Mouse (Mus musculus) layer of hippocampus, adult 18-20 months (tissue): ENCODE data around the gene Rps6kl1. TPM values are rescaled to one million over a fixed set of nuclear protein-coding genes. Genes with fewer than 3 reads are reported as not detected.
"Not testable (repeated sequence)": the region's sequence is repeated elsewhere in the genome, so short reads cannot be mapped to it uniquely, and the experiment has no call there.

ENCODE experiments used
- DNase-seq, 2 experiments: peaks; one replicate each; pipeline ENCODE4 v3.0.0; 2022; ENCODE audit warnings: low spot score in 2 of 2
- total RNA-seq, 2 experiments: library from RNA; stranded (reverse); gene quantifications; 2 replicates each; pipeline ENCODE4 v1.2.3; 2021

Rps6kl1 gene
- total RNA-seq, 2 experiments from 2014 or later: 36.9 to 38.9 TPM

DNA sequence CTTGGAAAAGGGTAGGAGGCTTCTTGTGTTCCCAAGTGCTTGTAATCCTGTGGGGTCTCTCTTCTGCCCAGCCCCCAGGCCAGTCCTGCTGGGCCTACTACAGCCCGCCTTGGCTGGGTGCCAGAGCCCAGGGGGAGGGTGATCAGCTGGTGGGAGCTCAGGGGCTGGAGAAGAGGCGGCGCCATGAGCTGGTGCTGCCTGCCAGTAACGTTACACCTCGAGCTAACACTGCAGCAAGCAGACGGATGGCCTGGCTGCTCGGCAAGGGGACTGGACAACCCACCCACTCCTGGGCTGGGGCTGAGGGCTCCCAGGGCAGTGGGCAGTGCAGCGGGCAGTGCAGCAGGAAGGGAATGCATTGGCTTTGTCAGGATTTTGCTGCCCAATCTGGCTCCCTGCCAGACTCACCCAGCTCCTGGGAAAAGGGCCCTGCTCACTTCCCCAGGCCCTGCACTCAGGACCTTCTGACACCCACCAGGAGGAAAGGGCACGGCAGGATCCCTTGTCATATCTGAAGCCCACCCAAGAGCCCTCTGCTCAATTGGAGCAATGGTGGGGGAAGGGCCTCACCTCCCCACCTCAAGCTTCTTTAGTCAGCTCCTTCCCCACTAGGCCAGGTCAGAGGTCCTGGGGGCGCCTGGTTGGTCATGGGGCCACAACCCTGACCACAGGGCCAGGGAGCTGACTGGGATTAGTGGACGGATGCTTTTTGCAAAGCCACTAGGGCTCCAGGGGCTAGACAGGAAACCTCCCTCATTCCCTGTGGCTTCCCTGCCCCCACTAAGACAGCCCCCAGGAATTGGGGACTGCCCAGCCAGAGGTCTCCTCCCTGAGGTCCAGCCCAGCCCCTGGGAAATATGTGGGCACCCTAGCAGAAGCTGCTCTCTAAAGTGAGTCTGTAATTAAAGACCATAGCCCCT lies 25.1 kb upstream of the Rps6kl1 start:
- no peak for DNase-seq

DNA sequence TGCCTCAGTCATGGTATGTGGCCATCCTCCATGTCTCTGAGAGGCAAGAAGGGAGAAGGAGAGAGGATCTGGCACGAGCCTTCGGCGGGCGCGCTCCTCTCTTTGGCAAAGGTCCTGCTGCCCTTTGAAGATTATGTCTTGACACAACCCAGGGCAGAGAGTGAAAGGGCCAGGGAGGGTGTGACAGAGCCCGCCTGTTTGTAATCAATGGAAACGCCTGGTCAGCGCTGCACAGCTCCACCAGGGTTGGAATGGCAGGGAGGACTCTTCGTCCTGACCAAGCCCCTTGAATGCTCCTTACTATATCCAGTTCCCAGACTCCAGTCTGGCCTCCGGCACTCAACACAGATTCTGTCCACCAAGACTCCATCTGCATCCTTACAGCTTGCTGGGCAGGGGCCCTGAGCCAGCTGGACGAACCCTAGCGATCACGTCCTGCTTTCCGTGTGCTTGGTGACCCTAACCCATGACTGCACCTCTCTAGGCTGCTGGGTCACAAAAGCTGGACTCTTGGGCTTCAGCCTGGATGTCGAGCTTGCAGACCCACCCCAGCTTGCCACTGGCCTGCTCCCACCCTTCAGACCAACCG lies 24.1 kb upstream of the Rps6kl1 start:
- no peak for DNase-seq

DNA sequence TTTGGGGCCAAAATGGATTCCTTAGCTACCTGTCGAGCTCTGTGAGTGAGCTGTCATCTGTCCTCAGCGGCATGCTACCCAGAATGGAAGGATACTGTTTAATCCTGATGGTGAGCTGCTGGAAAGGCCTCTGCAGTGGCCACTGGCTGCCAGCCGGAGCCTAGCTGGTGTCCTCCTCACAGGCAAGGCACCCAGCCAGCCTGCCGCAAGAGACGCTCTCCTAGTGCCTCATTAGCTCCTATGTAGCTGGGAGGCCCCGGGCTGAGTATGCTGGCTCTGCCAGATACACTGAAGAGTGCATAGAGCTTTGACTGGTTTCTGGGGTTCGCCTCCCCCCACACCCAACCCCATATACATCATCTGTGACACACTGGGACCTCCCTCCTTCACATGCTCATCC lies 23.0 kb upstream of the Rps6kl1 start:
- DNase-seq: no peak

DNA sequence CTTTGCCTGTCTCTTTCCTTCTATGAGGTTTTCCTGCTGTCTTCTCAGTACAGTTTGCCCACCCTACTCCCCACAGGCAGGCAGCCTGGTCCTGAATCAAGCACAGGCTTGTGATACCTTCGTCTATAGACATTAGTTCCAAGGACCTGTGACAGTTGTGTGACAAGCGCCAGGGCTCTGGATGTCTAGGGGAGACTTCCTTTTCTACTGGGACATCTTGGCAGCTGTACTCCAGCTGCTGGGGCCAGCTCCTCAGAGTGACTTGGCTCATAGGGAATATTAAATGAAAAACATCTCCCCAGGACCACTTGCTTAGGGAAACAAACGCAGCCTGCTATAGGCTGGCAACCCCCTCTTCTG lies 19.9 kb upstream of the Rps6kl1 start:
- DNase-seq: no peak

DNA sequence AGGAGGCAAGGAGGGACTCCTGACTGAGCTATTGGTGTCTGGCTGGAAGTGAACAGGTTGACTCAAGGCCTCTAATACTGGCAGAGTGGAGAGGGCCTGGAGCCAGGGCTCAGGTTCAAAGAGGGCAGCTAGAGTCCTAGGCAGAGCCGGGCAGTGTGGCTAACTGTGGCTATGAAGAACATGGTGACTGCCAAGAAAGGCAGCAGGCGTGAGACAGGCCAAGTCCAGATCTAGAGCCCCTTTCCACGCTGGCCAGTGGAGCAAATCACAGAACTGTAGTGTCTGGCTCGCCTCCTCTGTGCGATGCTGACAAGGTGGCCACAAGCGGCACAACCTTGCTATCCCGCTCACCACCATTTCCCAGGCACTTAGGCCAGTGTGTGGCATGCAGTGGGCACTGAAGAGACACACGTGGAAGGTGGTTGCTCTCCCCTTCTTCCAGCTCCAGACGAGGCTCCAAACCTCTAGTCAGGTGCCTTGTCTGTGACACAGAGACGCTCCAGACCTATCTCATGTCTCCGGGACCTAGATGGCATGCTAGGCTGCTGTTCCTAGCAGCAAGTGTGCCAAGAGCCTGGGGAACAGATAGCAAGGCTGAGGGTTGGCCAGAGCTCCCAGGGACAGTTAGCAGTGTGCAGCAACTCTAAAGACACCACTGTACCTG lies 19.4 kb upstream of the Rps6kl1 start:
- no peak for DNase-seq

DNA sequence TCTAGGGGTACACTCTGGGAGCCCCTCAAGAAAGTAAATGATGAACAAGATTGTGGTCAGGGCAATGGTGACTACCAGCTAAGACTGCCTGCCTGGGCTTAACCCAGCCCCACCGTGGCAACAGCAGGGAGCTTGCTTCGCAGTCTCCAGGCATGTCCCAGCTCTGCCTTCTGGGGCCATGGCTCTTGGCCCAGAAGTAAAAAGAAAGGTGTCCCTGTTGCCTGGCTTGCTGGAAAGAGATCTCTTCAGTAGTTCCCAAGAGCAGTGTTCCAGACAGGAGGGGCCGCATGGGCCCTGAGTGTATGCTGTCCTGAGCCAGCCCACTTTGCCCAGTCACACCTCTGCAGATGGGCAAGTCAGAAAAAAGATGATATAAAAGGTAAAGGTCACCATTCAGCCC lies 18.8 kb upstream of the Rps6kl1 start:
- no peak for DNase-seq

DNA sequence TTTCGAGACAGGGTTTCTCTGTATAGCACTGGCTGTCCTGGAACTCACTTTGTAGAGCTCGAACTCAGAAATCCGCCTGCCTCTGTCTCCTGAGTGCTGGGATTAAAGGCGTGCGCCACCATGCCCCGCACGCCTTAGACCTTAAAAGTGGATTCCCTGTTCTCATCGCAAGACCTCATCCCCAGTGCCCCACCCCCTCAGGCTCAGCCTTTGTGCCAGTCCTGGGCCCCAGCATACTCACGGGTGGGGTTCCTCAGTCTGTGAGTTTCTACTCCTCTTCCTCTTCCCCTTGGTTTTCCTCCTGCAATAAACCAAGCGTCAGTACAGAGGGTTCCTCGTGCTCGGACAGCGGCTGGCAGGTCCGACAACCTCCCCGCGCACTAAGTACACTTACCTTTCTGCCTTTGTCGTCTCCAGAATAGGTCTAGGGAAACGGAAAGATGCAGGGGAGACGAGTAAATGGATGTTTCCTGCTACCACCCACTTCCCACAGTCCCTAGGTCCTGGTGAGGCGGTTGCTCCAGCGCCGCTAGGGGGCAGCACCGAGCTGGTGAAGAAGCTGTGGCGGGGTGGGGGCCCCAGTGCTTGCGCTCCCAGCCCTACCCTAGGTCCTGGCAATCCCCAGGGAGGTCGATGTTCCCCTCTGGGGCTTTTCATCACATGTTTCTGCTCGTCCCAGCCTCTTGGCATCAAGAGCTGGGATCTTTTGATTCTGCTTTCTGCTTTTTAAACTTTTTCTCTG lies 18.2 kb upstream of the Rps6kl1 start:
- DNase-seq: peak; percentile 71 to 86

DNA sequence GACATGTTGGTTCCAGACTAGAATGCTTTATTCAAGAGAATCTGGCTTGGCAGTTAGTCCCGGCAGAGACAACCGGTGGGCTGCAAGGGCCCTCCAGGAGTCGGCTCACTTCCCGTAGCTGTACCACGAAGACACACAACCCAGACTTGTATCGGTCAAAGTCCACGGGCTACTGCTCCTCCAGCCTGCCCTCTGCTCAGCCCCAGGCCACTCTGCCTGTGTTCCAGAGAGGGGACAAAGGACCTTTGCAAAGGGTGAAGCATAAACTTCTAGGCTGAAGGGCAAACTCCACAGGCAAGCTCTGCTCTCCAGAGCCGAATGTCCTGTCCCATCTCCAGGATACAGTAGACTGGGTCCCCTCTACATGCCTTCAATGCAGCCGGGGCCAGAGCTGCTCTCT lies 15.6 kb upstream of the Rps6kl1 start:
- no peak for DNase-seq

DNA sequence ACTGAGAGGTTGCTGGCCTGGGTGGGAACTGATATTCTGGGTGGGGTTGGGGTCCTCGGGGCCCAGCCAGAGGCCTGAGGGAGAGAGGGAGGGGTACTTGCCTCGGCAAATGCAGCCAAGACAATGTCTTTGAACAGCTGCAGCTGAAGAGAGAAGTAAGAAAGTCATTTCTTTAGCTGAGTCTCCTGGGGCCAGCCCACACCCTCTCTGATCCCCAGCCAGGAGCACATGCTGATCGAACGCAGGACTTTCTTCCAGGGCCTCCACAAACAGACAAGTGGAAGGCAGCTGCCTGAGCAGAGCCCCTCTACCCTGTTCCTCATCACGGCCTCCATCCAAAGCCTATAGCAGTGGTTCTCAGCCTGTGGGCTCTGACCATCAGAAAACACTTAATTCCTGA lies 13.9 kb upstream of the Rps6kl1 start:
- no peak for DNase-seq

DNA sequence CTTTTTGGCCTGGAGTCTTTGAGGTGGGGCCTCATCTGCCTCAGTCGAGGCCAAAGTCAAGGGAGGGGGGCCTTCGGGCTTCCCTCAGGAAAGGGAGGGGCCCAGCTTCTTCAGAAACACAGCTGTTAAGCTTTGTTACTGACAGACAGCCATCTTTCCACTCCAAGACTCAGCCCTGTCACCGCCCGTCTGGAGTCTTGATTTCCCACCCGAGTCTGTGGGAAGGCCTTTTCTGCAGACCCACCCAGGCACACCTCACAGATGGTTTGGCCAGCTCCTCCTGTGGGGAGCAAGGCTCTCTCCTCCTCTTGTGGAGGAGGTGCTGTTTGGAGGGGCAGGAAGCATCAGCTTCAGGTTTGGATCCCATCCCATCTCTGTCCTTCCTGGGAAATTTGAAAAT lies 8.5 kb upstream of the Rps6kl1 start:
- DNase-seq: no peak

DNA sequence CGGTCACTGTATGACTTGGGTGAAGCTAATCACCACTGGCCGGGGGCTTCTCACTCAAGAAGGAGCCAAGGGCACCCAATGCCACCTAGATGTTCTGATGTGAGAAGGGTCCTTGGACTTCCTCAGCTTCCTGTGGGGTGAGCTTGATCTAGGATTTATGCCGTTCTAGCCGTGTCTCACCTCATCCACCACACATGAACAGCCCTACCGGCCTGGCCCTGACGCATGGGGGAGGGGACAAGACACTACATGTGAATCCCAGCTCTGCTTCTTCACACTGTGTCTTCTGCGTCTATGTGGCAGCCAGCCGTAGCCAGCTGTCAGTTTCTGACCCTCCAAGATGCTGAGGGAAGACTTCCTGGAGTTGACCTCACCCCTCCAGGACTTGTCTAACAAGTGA lies 7.7 kb upstream of the Rps6kl1 start:
- DNase-seq: no peak

DNA sequence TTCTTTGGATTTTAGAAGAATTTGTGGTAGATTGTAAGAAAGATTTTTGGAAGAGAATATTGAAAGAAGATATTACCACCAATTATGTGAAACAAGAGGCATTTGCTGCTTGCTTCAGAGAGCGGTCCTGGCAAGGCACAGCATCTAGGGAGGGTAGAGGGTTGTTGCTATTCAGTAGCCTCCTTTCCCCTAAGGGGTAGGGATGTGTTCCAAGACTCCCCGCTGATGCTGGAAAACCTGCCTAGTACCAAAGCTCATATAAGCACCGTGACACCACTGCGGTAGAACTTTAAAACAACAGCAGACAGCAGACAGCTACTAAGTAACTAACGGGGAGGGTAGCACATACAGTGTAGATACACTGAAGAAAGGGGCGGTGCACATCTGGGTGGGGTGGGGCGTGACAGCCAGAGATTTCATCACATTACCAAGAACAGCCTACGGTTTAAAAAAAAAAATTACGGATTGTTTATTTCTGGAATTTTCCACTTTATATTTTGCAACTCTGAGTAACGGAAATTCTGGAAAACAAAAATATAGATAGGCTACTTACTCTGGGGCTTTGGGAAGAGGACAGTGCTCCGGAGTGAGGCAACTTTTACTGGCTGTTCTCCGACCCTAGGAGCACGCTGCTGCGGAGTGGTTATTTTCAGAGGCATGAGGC lies 6.9 kb upstream of the Rps6kl1 start:
- no peak for DNase-seq

DNA sequence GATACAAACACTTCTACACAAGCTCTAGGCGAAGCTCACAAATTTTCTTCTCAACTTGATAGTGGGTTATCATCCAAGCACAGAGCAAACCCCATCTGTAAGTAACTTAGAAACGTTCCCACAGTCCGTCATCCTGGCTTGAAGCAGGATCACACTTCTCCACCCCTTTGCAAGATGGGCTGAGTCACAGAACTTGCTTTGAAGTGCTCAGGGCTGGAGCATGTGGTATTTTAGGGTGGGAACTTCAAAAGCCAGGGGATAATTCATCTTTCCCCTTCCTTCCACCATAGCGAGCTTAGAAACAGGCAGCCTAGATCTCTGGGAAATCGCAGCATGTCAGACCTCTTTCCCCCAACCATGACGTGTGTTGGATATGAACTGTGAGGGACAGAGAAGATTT lies 5.3 kb upstream of the Rps6kl1 start:
- no peak for DNase-seq

DNA sequence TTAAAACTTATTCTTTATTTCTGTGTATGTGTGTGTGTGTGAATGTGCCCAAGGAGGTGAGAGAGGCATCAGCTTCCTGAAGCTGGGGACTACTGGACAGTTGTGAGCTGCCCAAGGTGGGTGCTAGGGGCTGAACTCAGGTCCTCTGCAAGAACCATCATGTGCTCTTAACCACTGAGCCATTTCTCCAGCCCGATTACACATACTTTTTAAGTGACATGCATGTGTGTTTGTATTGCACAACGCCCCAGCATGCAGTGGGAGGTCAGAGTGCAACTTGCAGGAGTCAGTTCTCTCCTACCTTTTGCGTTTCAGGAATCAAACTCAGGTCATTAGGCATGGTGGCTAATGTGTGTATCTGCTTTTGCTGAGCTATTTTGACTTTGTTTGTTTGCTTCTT lies 1.9 kb upstream of the Rps6kl1 start:
- DNase-seq: no peak

DNA sequence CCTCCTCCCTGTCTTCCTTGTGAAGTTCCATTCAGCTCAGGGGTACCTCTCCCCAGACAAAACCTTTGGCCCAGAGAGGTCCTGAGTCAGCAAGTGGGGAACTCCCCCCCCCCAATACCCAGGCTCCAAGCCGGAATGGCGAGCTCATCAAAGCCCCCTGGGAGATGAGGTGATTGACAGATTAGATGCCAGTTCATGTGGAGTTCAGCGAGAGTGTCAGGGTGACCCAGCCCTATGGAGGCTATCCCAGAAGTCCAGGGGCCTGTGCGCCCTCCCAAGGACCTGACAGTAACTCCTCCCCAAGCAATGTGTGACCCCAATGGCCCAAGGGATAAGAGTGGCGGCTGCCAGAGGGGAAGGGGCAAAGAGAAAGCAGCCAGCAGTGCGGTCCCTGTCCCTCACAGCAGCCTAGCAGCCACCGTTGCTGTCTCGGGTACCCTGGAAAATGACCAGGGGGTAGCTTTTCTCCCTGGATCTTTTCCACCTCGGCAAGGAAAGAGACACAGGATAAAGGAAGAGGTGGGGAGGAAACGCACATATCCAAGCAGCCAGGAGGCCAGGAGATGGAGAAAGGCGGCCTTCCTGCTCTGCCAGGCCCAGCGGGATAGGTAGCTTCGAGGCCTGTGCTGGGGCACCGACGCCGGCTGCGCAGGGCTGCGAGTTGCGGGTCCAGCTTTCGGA lies 603 bp downstream of the Rps6kl1 start:
- DNase-seq: no peak

DNA sequence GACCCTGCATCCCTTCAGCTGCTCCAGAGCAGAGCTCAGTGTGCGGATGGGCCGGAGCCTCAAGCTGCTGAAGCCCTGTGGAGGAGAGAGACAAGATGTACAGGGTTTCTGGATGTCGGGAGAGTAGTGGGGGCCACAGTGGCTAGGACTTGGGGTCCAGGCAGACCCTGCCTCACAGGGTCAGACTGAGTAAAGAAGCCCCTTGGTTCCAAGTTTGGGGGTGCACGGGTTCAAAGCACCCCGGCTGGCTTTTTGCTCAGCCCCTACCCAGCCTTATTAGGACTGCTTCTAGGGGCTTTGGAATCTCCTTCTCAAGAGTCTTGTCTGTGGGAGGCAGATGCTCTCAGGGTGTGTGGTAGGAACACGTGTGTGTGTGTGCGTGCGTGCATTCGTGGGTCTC lies 4.2 kb downstream of the Rps6kl1 start:
- no peak for DNase-seq

DNA sequence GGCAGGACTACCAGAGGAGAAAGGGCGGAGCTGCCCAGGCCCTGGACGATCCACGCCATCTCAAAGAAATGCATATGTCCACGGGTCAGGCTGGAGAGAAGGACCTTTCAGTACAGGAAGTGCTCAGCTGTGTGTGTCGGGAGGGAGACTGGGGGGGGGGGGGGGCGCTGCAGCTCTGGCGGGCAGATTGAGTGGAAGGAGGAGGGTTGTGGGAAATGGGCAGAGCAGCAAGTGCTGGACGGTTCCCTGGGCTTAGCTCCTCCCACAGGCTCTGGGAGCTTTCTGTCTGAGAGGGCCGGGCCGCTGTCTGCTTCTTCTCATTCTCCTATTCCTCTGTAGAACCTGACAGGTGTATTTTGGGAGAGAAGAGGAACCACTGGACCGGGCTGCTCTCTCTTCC lies 4.7 kb downstream of the Rps6kl1 start:
- DNase-seq: no peak

DNA sequence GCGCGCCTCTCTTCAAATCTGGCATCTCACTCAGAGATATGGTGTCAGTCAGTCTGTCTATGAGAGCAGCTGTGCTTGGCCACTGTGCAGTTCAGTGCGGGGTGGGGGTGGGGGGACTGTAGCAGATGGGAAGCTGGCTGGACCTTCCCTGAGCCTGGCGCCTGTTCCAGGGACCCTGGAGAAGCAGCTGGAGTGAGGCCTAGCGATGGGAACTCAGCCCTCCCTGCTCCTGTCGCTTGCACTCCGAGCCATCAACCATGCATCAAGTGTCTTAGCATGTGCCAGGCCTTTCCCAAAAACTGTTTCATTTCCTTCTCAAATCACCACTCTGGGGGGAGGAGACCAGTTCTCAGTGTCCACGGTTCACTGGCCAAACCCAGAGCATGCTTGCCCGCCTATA lies 5.4 kb downstream of the Rps6kl1 start:
- no peak for DNase-seq

DNA sequence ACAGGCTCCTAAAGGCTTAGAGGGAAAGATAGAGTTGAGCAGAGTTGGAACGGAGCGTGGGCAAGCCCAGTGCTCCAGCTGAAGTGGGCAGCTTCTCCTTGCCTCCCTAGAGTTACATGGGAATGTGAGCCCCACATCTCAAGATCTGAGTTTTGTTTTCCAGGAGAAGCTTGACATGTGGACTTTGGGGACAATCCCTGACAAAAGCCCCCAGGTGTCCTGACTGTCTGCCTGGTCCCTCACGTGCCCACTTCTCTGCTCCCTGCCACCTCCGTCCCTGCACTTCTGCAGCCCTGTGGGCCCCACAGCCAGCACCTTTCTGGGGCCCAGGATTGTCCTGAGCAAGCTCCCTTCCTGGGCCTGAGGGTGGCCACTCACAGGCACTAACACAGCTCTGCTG lies 6.2 kb downstream of the Rps6kl1 start:
- DNase-seq: no peak

DNA sequence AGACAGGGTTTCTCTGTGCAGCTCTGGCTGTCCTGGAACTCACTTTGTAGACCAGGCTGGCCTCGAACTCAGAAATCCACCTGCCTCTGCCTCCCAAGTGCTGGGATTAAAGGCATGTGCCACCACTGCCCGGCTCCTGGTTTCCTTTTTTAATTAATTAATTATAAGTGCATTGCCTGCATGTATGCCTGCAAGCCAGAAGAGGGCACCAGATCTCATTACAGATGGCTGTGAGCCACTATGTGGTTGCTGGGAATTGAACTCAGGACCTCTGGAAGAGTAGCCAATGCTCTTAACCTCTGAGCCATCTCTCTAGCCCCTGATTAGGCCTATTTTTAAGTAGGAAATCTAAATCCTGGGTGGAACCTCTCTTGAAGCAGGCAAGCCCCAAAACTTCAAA lies 6.8 kb downstream of the Rps6kl1 start:
- DNase-seq: not testable (repeated sequence)

DNA sequence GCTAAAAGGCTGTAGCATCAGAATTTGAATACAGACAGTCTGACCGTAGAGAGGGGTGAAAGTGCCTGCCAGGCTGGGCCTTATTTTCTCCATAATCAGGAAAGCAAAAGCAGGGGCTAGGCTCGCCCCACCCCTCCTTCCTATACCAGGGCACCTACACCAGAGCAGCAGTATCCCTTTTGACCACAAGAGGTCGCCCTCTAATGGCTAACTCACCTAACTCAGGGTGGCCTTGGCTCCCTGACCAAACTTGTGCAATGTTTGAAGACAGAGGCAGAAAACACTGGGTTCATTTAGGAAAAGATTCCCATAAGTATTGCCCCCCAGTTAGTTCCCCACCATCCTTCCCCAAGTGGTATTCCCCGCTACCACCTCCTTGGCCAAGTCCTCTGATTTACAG lies 8.3 kb downstream of the Rps6kl1 start:
- DNase-seq: peak in 1 of 2 experiments; percentile 90
